Comparison of ENCODE assay signal across 8 mouse cellular contexts in genomic region chr10:19188082-19188742, GRCm38 (mm10).
DNase-seq lines count a peak whose midpoint lies in the region; ATAC-seq lines count a peak whose summit lies in the region.

No protein-coding gene starts in this region.

- 23% methylated on average over 13 of the region's 13 CpGs for WGBS in hindbrain, embryonic 14.5 days
- 15% methylated on average over 13 of the region's 13 CpGs for WGBS in midbrain, embryonic 16.5 days

- no peak overlapping the region for H3K27ac ChIP-seq in hindbrain, embryonic 14.5 days
- no peak overlapping the region for H3K27ac ChIP-seq in midbrain, embryonic 16.5 days (ENCODE audit: low read length)

- peak overlapping the region; percentile 36; the same call in 1 of the 2 replicates for H3K9ac ChIP-seq in hindbrain, embryonic 14.5 days
- H3K9ac ChIP-seq in midbrain, embryonic 16.5 days (ENCODE audit: low read depth, low read length), result peak overlapping the region; percentile 51

- H3K36me3 ChIP-seq in hindbrain, embryonic 14.5 days (replicated peaks; ENCODE audit: control insufficient read depth, insufficient read depth), result no peaks in the 10 kb centered on the region
- no peaks in the 10 kb centered on the region for H3K36me3 ChIP-seq in midbrain, embryonic 16.5 days (ENCODE audit: control insufficient read depth, insufficient read depth, low read length)

- no peaks in the 10 kb centered on the region for H3K4me1 ChIP-seq in hindbrain, embryonic 14.5 days (replicated peaks; ENCODE audit: control insufficient read depth, insufficient read depth, low read length)
- peaks cover 9% of the 10 kb centered on the region for H3K4me1 ChIP-seq in midbrain, embryonic 16.5 days (ENCODE audit: control insufficient read depth, insufficient read depth, low read length)

- H3K4me3 ChIP-seq in hindbrain, embryonic 14.5 days (replicated peaks; ENCODE audit: low read length), result peak overlapping the region; percentile 14; the same call in 1 of the 2 replicates
- peak overlapping the region; percentile 18 for H3K4me3 ChIP-seq in midbrain, embryonic 16.5 days (ENCODE audit: low read depth, low read length)

- H3K27me3 ChIP-seq in hindbrain, embryonic 14.5 days (ENCODE audit: control insufficient read depth, insufficient read depth, low read length), result peaks cover 4% of the 10 kb centered on the region; the same call in 1 of the 2 replicates
- no peaks in the 10 kb centered on the region; the same call in 1 of the 2 replicates for H3K27me3 ChIP-seq in midbrain, embryonic 16.5 days (ENCODE audit: control insufficient read depth, insufficient read depth, low read depth, low read length)

- ATAC-seq in hindbrain, embryonic 14.5 days (ENCODE audit: low FRiP score), result 0 out of 2 replicates have a peak, but pooled peaks have one; percentile 51
- peak; percentile 68 for ATAC-seq in midbrain, embryonic 16.5 days
- ATAC-seq in erythroid progenitor cell, adult 5-6 weeks (replicated peaks; ENCODE audit: low FRiP score, poor library complexity, severe bottlenecking), result no peak

- no peaks in the 10 kb centered on the region for H3K9me3 ChIP-seq in hindbrain, embryonic 14.5 days (ENCODE audit: control insufficient read depth, low read length)
- H3K9me3 ChIP-seq in midbrain, embryonic 16.5 days (replicated peaks; ENCODE audit: control insufficient read depth, low read length, poor library complexity, severe bottlenecking), result no peaks in the 10 kb centered on the region

- peak overlapping the region; percentile 47 for H3K4me2 ChIP-seq in hindbrain, embryonic 14.5 days (replicated peaks)
- peak overlapping the region; percentile 50 for H3K4me2 ChIP-seq in midbrain, embryonic 16.5 days (ENCODE audit: low read length)

- DNase-seq in kidney, postnatal 10 days, result peak; percentile 14
- no peak for DNase-seq in kidney, postnatal 14 days
- DNase-seq in ZHBTc4 (ENCODE audit: low read depth, low spot score) (peak; percentile 76), MN1 (ENCODE audit: low spot score) (no peak)
- DNase-seq in hindbrain, embryonic 14.5 days (ENCODE audit: low spot score), result no peak
- no peak for DNase-seq in layer of hippocampus, postnatal 25 days (ENCODE audit: extremely low spot score in 1 of 2, low spot score in 1 of 2)

Comparison
In these comparisons a context has a peak if more than half of its experiments do, and no peak if none do; other contexts are left out.
1. DNase-seq: peak in kidney, postnatal 10 days (single experiment) and ZHBTc4 (single experiment); none in kidney, postnatal 14 days (single experiment), hindbrain, embryonic 14.5 days (single experiment), MN1 (single experiment) and layer of hippocampus, postnatal 25 days (0 of 2).